Mouse (Mus musculus) left cerebral cortex, adult 8-10 months (tissue): ENCODE results near the gene Gm11568. TPM values are rescaled to one million over a fixed set of nuclear protein-coding genes. Genes with fewer than 3 reads are reported as not detected.
"Not testable (repeated sequence)": the region's sequence is repeated elsewhere in the genome, so short reads cannot be mapped to it uniquely, and the experiment has no call there.

Source experiments
- DNase-seq, 2 experiments: peaks; one replicate each; pipeline ENCODE4 v3.0.0; 2022; ENCODE audit warnings: low spot score in 2 of 2
- total RNA-seq, 4 experiments: library from RNA; stranded (reverse); gene quantifications; 2 replicates each; pipeline ENCODE4 v1.2.4; 2022

Gm11568 gene
- not detected for total RNA-seq

GRCm38 (mm10) chr11:99857617-99858016 lies at the start of gene Gm11568:
Gene Gm11568, plus strand, starts transcription at chr11:99857917.
- no peak for DNase-seq

DNA sequence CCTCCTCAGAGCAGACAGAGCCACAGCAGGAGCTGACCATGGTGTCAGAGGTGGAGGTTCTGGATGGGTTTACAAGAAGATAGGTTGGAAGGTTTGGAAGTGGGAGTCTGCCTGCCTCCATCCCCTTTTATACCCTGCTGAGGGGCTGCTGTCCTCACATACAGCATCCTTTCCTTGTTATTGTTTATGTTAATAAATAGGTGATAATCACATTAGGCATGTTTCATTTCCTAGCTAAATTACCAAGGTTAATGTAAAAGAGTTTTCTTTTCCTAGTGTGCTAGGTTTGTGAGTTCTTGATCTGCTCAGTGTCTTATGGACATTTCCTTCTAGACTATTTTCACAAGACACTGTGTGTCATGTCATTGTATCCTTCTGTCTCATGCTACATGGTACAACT lies 47.9 kb upstream of the Gm11568 start, which contains the start of gene Krtap4-13:
Gene Krtap4-13, minus strand, starts transcription at position 101 of the 400 bp plus-strand sequence.
- DNase-seq: not testable (repeated sequence)

- DNase-seq: not testable (repeated sequence)
These were observed 42.2 kb upstream of the Gm11568 start, which contains the start of gene Gm11564 for GRCm38 (mm10) chr11:99815566-99815965. Gene Gm11564, minus strand, starts transcription at chr11:99815666.

DNA sequence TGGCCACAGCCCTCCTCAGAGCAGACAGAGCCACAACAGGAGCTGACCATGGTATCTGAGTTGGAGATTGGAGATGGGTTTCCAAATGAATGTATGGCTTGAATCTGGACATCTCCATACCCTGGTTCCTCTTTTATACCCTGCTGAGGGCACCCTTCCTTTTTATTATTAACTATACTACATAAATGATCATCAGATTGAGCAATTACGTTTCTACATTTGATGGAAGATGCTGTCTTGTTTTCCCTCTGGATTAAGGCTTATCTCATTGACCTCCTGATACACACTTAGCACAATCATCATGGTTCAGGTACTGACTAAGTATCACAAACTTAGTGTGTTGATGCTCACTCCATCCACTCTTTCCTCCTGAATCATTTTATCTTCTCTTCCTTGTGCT lies 19.8 kb upstream of the Gm11568 start, which contains the start of gene 2300003K06Rik:
Gene 2300003K06Rik, minus strand, starts transcription at position 101 of the 400 bp plus-strand sequence.
- DNase-seq: no peak

DNA sequence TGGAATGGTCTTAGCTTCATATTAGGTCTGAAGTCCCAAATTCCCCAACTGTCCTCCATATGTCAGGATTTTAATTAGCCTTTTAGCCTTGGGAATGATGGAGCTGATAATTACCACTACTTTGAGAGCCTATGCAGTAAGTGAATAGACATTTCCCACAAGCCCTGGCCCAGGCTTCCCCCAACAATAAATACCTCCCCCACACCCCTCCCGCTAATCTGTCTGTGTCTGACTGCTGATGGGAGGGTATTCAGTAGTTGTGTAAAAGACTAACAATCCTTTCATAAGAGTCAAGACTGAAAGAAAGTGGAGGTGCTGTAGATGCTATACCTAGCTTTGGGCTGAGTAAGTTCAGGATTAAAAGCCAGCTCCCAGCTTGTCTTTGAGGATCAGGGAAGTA lies 15.5 kb upstream of the Gm11568 start:
- no peak for DNase-seq

DNA sequence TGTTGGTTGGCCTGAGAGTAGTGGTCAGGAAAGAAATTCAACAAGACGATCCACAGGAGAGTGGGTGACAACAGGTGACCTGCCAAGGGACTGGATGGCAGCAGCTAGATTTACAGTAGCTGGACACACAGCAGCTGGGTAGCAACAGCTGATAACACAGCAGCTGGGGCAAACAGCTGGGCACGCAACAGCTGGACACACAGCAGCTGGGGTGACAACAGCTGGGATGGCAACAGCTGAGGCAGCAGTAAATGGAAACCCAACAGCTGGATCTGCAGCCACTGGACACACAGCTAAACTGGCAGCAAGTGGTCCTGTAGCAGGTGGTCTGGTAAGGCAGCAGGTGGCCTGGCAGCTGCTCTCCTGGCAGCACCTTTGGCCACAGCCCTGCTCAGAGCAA lies 11.0 kb upstream of the Gm11568 start:
- no peak for DNase-seq

- DNase-seq: no peak
These were observed 6.2 kb upstream of the Gm11568 start, which contains the start of gene Krtap4-16 for GRCm38 (mm10) chr11:99851508-99851907. Gene Krtap4-16, minus strand, starts transcription at chr11:99851608.

DNA sequence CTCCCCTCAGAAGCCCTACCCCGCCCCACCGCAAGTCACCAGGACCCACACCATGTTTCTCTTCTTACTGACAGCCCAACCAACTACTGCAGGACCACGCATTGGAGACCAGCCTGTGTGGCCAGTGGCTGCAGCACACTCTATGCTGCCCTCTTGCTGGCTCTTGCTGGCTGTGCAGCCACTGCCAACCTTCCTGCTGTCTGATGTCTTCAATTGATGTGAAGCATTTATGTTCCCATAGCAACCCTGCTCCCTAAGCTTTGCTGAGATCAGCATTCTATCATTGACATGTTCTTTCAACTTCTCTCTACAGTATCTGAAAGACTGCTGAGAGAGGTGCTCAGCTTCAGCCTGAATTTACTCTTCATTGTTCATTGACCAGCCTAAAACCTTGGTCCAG lies 3.6 kb upstream of the Gm11568 start:
- DNase-seq: no peak

DNA sequence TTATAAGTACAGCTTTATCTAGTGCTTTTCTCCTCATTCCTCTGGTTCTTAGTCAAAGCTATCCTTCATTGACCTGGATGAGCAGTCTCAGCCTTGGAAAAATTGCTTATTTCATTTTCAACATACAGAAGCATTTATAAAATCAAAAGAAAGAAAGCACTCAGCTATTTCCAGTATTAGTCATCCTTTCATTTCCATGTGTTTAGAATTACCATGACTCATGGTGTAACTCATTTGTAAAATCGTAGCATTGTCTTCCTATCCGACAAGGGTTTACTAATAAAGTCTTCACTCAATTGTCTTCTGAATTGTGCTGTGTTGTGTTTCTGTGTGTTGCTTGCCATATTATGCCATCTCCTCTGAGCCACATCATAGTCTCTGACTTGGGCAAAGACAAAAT lies 1.0 kb downstream of the Gm11568 start:
- no peak for DNase-seq

DNA sequence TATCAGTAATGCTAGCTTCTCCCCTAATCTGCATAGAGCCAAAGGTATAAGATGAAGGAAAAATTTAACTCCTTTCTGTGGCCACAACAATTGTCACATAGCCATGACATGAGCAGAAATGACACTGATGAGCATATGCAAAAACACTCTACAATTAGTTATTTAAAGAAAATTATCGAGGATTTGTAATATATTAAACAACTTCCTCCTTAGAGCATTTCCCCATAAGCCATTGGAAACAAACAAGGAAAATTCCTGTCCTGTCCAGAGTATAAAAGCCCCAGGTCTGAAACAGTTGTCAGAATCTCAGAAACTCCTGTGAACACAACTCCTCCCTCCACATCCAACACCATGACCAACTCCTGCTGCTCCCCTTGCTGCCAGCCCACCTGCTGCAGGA lies 6.5 kb downstream of the Gm11568 start, which contains the start of gene Gm11559:
Gene Gm11559, plus strand, starts transcription at position 301 of the 400 bp plus-strand sequence.
- DNase-seq: not testable (repeated sequence)

DNA sequence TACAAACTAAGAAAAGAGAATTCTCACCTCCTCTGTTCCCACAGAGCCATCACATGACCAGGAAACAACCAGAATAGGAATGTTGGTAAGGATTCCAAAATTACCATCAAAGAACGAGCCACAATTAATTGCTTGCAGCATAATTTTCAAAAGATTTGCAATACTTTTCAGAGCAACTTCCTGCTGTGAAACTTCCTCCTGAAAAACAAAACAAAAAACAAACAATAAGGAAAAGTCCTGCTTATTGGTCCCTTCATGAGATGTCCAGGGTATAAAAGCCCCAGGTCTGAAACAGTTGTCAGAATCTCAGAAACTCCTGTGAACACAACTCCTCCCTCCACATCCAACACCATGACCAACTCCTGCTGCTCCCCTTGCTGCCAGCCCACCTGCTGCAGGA lies 15.4 kb downstream of the Gm11568 start, which contains the start of gene Krtap9-1:
Gene Krtap9-1, plus strand, starts transcription at position 301 of the 400 bp plus-strand sequence.
- not testable (repeated sequence) for DNase-seq

GRCm38 (mm10) chr11:99878887-99879286 lies 21.2 kb downstream of the Gm11568 start, which contains the start of gene Gm11567:
Gene Gm11567, plus strand, starts transcription at chr11:99879187.
- not testable (repeated sequence) for DNase-seq

GRCm38 (mm10) chr11:99907620-99908019 lies 49.9 kb downstream of the Gm11568 start, which contains the start of gene Krtap31-1:
Gene Krtap31-1, plus strand, starts transcription at chr11:99907920.
- DNase-seq: no peak

Other genes with a start within 250 kb of the Gm11568 start
- not detected for gene Gm11937, start 247.7 kb upstream of the Gm11568 start, total RNA-seq
- not detected for gene Krtap2-4, start 243.1 kb upstream of the Gm11568 start, total RNA-seq
- not detected for gene Gm11562, start 237.5 kb upstream of the Gm11568 start, total RNA-seq
- gene Krtap4-1, start 229.7 kb upstream of the Gm11568 start, total RNA-seq: not detected
- not detected for gene Krtap4-2, start 222.8 kb upstream of the Gm11568 start, total RNA-seq
- not detected for gene Krtap4-7, start 213.8 kb upstream of the Gm11568 start, total RNA-seq
- not detected for gene Gm11555, start 207.7 kb upstream of the Gm11568 start, total RNA-seq
- gene Gm11563, start 199.0 kb upstream of the Gm11568 start, total RNA-seq: not detected
- not detected for gene Krtap4-6, start 192.0 kb upstream of the Gm11568 start, total RNA-seq
- not detected for gene Gm14190, start 167.2 kb upstream of the Gm11568 start, total RNA-seq
- gene Gm14180, start 123.6 kb upstream of the Gm11568 start, total RNA-seq: not detected
- not detected for gene Gm11595, start 85.0 kb upstream of the Gm11568 start, total RNA-seq
- not detected for gene Krtap4-8, start 77.2 kb upstream of the Gm11568 start, total RNA-seq
- not detected for gene Krtap4-9, start 72.7 kb upstream of the Gm11568 start, total RNA-seq
- not detected for gene Gm11596, start 64.5 kb upstream of the Gm11568 start, total RNA-seq
- not detected for gene Gm11569, start 59.0 kb upstream of the Gm11568 start, total RNA-seq
- not detected for gene Gm11554, start 53.5 kb upstream of the Gm11568 start, total RNA-seq
- not detected for gene Krtap4-13, start 48.0 kb upstream of the Gm11568 start, total RNA-seq
- not detected for gene Gm11564, start 42.3 kb upstream of the Gm11568 start, total RNA-seq
- not detected for gene 2300003K06Rik, start 19.9 kb upstream of the Gm11568 start, total RNA-seq
- not detected for gene Krtap4-16, start 6.3 kb upstream of the Gm11568 start, total RNA-seq
- gene Gm11559, start 6.6 kb downstream of the Gm11568 start, total RNA-seq: not detected
- gene Krtap9-1, start 15.5 kb downstream of the Gm11568 start, total RNA-seq: not detected
- gene Gm11567, start 21.3 kb downstream of the Gm11568 start, total RNA-seq: not detected
- gene Krtap31-1, start 50.0 kb downstream of the Gm11568 start, total RNA-seq: not detected
- not detected for gene Gm11565, start 56.8 kb downstream of the Gm11568 start, total RNA-seq
- not detected for gene Krtap31-2, start 78.4 kb downstream of the Gm11568 start, total RNA-seq
- not detected for gene Krtap9-5, start 90.6 kb downstream of the Gm11568 start, total RNA-seq
- gene Krtap29-1, start 121.1 kb downstream of the Gm11568 start, total RNA-seq: not detected
- not detected for gene Krtap16-1, start 128.7 kb downstream of the Gm11568 start, total RNA-seq
- gene Krtap17-1, start 136.1 kb downstream of the Gm11568 start, total RNA-seq: not detected
- not detected for gene Krt33a, start 158.3 kb downstream of the Gm11568 start, total RNA-seq
- gene Krt33b, start 172.0 kb downstream of the Gm11568 start, total RNA-seq: not detected
- gene Krt34, start 183.6 kb downstream of the Gm11568 start, total RNA-seq: not detected
- gene Krt31, start 192.6 kb downstream of the Gm11568 start, total RNA-seq: not detected
- not detected for gene Krt32, start 230.3 kb downstream of the Gm11568 start, total RNA-seq
- not detected for gene Krt35, start 238.3 kb downstream of the Gm11568 start, total RNA-seq
- gene Krt36, start 247.7 kb downstream of the Gm11568 start, total RNA-seq: not detected